ENCODE assay signal across 19 mouse cellular contexts in genomic region chr2:104150608-104151397, GRCm38 (mm10). TPM values are rescaled to one million over a fixed set of nuclear protein-coding genes. Genes with fewer than 3 reads are reported as not detected.
DNase-seq lines count a peak whose midpoint lies in the region.
"Had no signal": no experiment of that assay in that cellular context is flagged by ENCODE, and none has a peak within 500 bp of the region (broad histone marks: within the 10 kb centered on the region; RNA-seq: fewer than 3 reads in every experiment).

No protein-coding gene starts in this region.

- peak; percentile 68 for DNase-seq in gastrocnemius, adult 18-20 months (ENCODE audit: low spot score)
- DNase-seq in gastrocnemius, postnatal 4 days (ENCODE audit: low spot score in 2 of 2), result no peak
- peak; percentile 13 for DNase-seq in 3T3-L1 (ENCODE audit: low read depth, low spot score)
- peak; percentile 52 for DNase-seq in 416B (ENCODE audit: low read depth)
- peak; percentile 54 to 75 for DNase-seq in gastrocnemius, adult 8-10 months (ENCODE audit: low spot score in 2 of 2)
- no peak for DNase-seq in testis, postnatal 14 days (ENCODE audit: low spot score)
- DNase-seq in liver, result no peak
- DNase-seq: kidney, adult 11 months; kidney, postnatal 25 days; layer of hippocampus, adult 9-11 months; lung, adult 2 months; lung, postnatal 4 days; retina, postnatal 1 day; thymus, postnatal 4 days had no signal

RNA-seq across cellular contexts. Expression of gene A930018P22Rik, which starts 28.2 kb away (rescaled TPM):
- total RNA-seq in gastrocnemius, adult 18-20 months (2021), result under 1 TPM; 0.48 to 0.66 TPM
- total RNA-seq in gastrocnemius, postnatal 4 days (2021), result 1 to 10 TPM; 1.3 to 2.6 TPM
- 1 to 10 TPM in 1 of 4 experiments, under 1 TPM in 2, not detected in 1; 0.36 to 1.2 (median 0.63) TPM for total RNA-seq in gastrocnemius, adult 8-10 months (2022)
- total RNA-seq: CH12.LX; common myeloid progenitor, adult 5-6 weeks; hematopoietic stem cell, adult 5-6 weeks; left cerebral cortex, postnatal 10 days; neutrophil, adult 5-6 weeks had no signal

RNA-seq across cellular contexts. Expression of gene Cd59a, which starts 55.2 kb away (rescaled TPM):
- 10 to 100 TPM; 15.0 to 16.7 TPM for total RNA-seq in gastrocnemius, adult 18-20 months (2021)
- total RNA-seq in gastrocnemius, postnatal 4 days (2021), result 10 to 100 TPM; 13.3 to 18.3 TPM
- total RNA-seq in gastrocnemius, adult 8-10 months (2022), result 10 to 100 TPM; 13.5 to 19.4 (median 15.0) TPM

Comparison
In these comparisons a context has a peak if more than half of its experiments do, and no peak if none do; other contexts are left out.
1. DNase-seq: peak in gastrocnemius, adult 18-20 months (single experiment), 3T3-L1 (single experiment), 416B (single experiment) and gastrocnemius, adult 8-10 months (2 of 2); none in gastrocnemius, postnatal 4 days (0 of 2), testis, postnatal 14 days (single experiment) and liver (single experiment).